Mouse (Mus musculus): ENCODE measurements around the gene Prss42.

Gene Prss42

DNA sequence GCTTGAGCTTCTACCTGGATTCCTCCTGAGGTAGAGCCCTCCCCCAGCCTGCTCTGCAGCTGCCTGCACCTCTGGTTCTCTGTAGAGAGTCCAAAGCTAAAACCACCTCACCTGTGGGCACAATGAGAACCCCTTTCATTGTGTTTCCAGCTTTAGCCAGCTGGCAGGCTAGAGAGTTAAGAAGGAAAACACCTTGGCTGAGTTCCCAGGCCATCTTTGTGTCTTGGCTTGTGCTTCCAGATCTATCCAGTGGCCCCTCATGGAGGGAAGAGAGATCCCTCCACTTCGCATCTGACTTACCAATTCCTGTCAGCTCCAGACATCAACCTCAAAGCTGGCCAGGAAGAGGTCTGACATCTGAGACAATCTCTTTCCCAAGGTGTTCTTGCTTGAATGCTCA lies 19.9 kb upstream of the Prss42 start:
- no peak for TF ChIP-seq GATA4 (IDR thresholded peaks at IDR 0.05; ENCODE audit: insufficient replicate concordance, low read length)

DNA sequence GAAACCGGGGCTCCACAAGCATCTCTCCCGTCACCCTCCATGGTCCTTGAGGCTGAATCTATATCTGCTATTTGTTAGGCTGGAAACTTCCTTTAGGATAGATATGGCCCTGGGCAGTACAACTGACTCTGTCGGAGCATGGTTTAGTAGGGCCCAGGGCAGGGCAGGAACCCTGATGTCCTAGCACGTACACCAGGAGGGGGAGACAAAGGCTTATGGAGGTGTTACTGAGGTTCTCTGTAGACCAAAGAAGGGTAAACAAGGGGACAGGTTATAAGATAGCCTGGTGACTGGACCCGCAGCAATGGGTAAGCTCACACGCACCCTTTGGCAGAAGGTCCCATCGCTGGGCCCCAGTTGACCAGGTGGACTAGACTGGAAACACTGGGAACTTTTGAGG lies 19.4 kb upstream of the Prss42 start:
- no peak for TF ChIP-seq GATA4 (IDR thresholded peaks at IDR 0.05; ENCODE audit: insufficient replicate concordance, low read length)

DNA sequence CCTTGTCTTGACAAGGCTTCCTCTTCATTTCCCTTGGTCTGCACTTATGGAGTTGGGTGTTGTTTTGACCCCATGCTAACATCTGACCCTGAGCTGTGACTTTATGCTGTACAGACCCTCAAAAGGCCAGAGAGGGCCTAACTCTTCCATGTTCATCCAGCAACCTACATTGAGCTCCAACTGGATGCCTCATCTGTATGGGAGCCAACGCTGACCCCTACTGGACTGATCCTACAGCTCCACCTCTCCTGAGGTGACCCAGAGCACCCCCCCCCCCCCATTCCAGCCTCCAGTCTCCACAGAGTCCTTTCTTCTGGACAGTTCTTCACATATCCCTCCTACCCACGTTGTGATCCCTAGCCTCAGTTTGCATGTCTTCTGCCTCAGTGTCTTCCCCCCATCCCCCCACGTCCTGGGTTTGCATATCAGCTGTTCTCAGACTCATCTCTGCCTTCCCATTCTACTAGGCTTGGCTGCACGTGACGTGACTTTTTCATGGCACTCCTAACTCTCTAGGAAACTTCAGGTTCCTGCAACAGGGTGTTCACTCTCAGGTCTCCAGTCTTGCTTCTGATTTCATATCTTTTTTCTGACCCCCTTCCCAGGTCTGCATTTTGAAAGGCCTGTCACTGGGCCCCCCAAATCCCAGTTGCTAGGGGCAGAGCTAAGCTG lies 18.6 kb upstream of the Prss42 start:
- no peak for TF ChIP-seq GATA4 (IDR thresholded peaks at IDR 0.05; ENCODE audit: insufficient replicate concordance, low read length)

DNA sequence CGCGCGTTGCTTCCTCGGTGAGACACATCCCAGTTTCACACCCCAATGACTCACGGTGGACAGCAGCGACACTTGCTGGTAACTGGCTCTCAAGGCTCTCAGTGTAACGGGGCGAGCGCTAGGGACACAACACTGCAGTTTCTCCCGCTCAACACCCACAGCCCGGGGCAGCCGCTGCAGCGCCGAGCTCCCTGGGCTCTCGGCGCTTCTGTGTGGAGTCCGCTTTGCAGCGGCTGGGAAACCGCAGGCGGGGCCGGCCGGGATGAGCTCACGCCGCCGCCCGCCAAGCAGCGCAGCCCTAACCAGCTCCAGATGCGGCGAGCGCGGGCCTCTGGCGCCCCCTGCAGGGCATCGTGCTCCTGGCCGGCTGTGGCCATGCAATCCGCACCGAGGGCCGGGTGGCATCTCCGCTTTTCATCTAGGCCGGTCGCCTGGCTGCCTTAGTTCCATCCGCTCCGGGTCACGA lies 16.7 kb upstream of the Prss42 start:
- peak; percentile 30; the same call in 1 of the 2 replicates for TF ChIP-seq GATA4 (IDR thresholded peaks at IDR 0.05; ENCODE audit: insufficient replicate concordance, low read length)

DNA sequence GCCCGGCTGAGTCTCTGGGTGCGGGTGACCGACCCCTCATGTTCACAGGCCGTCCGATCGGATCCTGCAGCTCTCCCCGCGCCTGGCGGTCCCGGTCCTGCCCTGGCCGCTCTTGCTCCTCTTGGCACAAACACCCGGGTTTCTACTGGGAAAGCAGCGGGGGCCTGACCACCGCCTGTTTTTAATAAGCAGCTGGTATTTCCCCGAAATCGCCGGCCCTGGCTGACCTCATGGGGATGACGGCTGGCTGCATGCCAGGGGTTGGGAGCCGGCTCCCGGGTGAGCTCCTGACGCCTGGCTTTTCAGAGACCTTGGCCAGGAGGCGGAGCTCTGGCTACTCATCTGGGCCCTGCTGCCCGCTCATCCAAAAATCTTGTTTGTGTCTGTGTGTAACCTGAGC lies 16.2 kb upstream of the Prss42 start:
- TF ChIP-seq GATA4 (IDR thresholded peaks at IDR 0.05; ENCODE audit: insufficient replicate concordance, low read length), result no peak

DNA sequence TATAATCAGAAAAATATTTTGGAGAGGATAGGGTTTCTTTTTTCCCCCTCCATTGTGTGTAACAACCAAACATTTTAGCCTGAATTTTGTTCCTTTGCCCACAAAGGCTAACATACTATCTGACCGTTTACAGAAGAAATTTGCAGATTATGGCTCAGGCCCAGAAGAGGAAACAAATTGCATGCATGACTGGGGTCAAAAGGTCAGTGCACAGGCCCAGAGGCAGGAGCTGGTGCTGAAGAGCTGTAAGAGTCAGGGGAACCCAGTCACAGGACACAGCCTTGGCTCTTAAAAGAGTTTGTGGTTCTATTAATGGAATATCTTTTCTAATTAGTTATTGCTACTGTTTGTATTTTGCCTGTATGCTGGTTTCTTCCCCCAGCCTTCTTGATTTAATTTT lies 14.4 kb upstream of the Prss42 start:
- no peak for TF ChIP-seq GATA4 (IDR thresholded peaks at IDR 0.05; ENCODE audit: insufficient replicate concordance, low read length)

DNA sequence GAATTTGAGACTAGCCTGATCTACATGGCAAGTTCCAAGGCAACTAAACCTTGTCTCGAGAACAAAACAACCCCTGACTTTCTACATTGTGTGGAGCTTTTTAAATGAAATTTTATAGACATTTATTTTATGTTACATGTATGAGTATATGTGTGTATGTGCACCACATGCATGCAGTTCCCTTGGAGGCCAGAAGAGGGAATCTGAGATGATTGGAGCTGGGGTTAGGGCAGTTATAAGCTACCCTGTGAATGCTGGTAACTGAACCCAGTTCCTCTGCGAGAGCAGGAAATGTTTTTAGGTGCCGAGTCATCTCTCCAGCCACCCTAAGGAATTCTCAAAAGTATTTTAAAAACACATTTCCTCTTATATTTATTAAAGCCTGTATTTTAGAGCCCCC lies 9.8 kb upstream of the Prss42 start:
- TF ChIP-seq GATA4 (IDR thresholded peaks at IDR 0.05; ENCODE audit: insufficient replicate concordance, low read length), result no peak

DNA sequence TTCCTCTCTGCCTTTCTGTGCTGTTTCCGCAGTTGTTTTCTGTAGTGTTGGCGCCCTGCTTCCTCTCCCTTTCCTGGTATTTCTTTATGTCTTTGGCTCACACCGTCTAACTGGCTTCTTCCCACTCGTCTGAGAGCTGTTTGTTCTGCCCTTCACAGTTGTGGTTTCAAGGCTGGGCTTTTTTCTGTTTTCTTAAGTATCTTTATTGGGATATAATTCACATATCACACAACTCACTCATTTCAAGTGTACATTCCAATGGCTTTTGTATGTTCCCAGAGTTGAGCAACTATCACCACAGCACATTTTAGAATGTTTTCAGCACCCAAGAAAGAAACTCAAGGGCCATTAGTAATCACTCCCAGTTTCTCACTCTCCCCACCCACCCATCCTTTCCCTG lies 7.5 kb upstream of the Prss42 start:
- TF ChIP-seq GATA4 (IDR thresholded peaks at IDR 0.05; ENCODE audit: insufficient replicate concordance, low read length), result no peak

DNA sequence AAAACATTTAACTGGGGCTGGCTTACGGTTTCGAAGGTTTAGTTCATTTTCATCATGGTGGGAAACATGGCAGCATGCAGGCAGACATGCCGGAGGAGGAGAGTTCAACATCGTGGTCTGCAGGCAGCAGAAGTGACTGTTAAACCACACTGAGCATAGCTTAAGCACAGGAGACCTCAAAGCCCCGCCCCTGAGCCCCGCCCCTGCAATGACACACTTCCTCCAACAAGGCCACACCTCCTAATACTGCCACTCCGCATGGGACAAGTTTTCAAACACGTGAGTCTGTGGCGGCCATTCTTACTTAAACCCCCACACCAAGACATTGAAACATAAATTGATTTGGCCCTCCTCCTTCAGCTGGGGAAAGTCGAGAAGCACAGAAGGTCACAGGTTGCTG lies 953 bp upstream of the Prss42 start:
- TF ChIP-seq GATA4 (IDR thresholded peaks at IDR 0.05; ENCODE audit: insufficient replicate concordance, low read length), result no peak

DNA sequence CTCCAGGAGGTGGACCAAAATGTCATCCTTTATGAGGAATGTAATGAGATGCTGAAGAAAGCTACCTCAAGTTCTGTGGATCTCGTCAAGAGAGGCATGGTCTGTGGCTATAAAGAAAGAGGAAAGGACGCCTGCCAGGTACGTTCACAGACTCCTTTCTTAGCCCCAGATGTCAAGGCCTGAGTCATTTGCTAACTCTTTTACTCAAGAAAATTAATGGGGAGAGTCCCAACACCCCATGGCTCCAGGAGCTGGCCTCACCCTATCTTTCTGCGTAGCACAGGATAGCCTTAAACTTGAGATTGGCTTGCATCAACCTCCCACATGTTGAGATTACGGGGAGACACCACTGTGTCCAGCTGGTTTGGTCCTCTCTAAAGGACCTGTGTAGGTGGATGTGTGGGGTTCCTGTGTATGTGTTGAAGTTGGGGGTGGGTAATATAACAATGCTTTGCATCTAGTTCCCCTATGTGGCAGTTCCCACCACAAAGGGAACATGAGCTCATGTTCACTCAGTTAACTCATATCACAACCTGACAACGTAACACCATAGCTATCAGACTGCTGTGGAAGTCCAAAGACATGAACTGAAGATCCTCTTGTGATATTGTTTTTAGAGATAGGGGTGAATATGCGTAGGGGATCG lies 3.0 kb downstream of the Prss42 start:
- no peak for TF ChIP-seq GATA4 (IDR thresholded peaks at IDR 0.05; ENCODE audit: insufficient replicate concordance, low read length)

DNA sequence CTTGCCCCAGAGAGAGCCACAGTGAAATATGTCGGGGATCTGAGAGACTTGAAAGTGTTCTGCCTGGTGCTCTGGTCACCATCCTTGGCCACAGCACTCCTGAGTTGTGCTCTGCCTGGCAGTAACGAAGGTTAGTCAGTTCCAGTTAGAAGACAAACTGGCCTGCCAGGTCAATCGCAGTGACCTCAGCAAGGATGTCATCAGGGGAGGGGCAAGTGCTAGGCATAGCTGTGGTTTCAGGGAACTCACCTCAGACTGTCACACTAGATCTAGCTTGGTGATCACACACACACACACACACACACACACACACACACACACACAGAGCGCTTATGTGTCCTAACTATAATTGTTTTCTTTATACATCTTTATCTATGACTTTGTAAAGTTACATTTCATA lies 5.3 kb downstream of the Prss42 start:
- no peak for TF ChIP-seq GATA4 (IDR thresholded peaks at IDR 0.05; ENCODE audit: insufficient replicate concordance, low read length)

DNA sequence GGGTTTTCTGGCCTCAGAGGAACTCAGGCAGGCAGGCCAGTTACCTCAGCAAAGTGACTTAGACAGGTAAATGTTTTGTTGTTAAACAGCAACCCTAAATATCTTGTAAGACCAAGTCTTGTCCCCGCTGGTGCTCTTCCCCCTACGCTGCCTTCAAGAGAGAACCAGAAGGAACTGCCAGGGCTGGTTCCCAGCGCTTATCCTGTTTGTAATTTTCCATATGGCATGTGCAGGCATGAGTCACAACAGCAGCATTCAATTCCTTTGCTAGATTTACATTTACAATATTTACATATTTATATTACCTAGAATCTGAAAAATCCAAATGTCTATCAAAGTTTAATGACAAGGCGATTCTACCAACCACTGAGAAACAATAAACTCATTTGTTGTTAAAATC lies 12.1 kb downstream of the Prss42 start:
- TF ChIP-seq GATA4 (IDR thresholded peaks at IDR 0.05; ENCODE audit: insufficient replicate concordance, low read length), result no peak

DNA sequence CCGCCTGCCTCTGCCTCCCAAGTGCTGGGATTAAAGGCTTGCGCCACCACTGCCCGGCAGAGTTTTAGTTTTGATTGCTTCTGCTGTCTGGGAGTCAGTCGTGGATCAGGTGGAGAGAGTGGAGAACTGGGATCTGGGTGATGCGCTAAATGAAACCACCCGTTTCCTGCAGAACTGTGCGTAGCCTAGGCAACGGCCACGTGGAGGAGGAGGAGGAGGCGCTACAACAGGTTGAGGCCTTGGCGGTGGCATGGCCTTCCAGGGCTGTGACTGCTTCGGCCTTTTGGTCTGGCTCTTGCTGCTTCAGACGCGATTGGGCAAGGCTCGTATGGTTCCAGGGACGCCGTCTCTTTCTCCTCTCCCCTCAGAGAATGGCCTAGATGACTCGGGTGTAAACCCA lies 15.8 kb downstream of the Prss42 start, which contains the start of gene Prss44:
Gene Prss44 (plus strand): TSS at position 206 of the 400 bp plus-strand sequence.
- no peak for TF ChIP-seq GATA4 (IDR thresholded peaks at IDR 0.05; ENCODE audit: insufficient replicate concordance, low read length)

DNA sequence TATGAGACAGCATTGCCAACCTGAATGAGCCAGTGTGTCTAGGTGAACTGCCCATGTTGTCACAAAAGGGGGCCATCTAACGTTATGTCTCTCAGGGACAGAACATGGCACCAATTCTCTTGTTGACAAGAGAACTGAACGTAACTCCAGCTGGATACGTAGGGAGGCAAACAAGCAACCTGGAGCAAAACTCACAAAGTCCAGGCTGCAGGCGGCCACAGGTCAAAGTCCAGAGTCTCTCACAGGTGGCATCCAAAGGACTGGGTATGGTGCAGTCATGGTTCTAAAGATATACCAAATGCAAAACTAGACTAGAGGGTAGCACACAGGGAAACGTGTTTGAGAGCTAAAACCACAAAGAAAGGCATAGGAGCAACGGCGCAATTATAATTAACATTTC lies 23.5 kb downstream of the Prss42 start:
- no peak for TF ChIP-seq GATA4 (IDR thresholded peaks at IDR 0.05; ENCODE audit: insufficient replicate concordance, low read length)

DNA sequence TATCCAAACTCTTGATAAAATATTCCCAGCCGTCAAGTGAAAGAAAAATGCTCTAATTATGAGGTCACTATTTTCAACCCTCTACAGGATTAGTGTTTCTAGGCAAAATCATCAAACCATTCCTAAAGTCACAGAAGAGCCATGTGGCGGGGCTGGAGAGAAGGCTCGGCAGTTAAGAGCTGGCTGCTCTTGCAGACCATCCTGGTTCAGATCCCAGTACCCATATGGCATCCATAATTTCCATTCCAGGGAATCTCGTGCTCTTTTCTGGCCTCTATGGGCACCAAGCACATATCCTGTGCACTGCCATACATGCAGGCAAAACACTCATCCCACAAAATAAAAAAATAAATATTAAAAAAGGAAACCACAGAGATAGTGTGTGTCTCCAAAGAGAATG lies 27.5 kb downstream of the Prss42 start:
- no peak for TF ChIP-seq GATA4 (IDR thresholded peaks at IDR 0.05; ENCODE audit: insufficient replicate concordance, low read length)

DNA sequence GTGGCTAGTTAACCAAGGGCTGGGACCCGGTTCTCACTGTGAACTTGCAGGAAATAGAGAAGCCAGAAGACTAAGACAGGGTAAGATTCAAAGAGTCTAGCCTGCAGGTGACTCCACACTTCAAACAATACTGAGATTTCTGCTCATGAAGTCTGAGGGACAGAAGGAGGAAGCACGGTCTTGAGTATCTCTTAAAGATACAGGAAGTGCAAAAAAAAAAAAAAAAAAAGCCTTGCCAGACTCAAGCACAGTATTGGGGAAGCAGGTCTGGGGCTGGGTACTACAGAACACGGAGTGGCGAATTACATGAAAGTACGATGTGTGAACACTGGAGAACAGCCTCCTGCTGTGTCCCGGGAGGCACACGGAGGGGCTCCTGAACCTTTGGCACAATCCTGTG lies 27.9 kb downstream of the Prss42 start:
- no peak for TF ChIP-seq GATA4 (IDR thresholded peaks at IDR 0.05; ENCODE audit: insufficient replicate concordance, low read length)

DNA sequence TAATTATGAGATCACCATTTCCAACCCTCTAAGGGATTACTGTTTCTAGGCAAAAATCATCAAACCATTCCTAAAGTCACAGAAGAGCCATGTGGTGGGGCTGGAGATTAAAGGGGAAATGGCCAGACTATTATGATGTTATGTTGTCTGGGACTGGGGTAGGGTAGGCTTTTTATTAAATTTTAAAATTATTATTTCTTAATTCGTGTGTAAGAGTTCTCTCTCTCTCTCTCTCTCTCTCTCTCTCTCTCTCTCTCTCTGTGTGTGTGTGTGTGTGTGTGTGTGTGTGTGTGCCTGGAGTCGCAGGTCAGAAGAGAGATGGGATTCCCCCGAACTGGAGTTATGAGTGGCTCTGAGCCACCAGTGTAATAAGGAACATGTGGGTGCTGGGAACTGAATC lies 28.4 kb downstream of the Prss42 start, which contains the start of gene Prss43:
Gene Prss43 (plus strand): TSS at position 301 of the 400 bp plus-strand sequence.
- TF ChIP-seq GATA4 (IDR thresholded peaks at IDR 0.05; ENCODE audit: insufficient replicate concordance, low read length), result no peak
